Mouse (Mus musculus): ENCODE measurements at regions not wholly inside any gene's neighbourhood (a gene's known extent, or its start where the extent isn't known, plus 50 kb on each side); places are given as distances from the start of the nearest gene placed in this dataset.

- no peak for TF ChIP-seq CTCF (IDR thresholded peaks at IDR 0.05; ENCODE audit: low read depth)
- no peak for TF ChIP-seq EP300 (optimal IDR thresholded peaks at IDR 0.05)
Observed at GRCm38 (mm10) chr1:163177011-163177410, 91.5 kb upstream of the Mroh9 start.

Data from stomach, postnatal 0 days (tissue).